Mouse (Mus musculus): ENCODE data around the gene Olfr111.
"Not testable (repeated sequence)": the region's sequence is repeated elsewhere in the genome, so short reads cannot be mapped to it uniquely, and the experiment has no call there.

Olfr111 gene

GRCm38 (mm10) chr17:37507730-37508129 is at the start of gene Olfr111:
Olfr111 (plus strand) TSS chr17:37508030.
- DNase-seq (ENCODE audit: low spot score): no peak

GRCm38 (mm10) chr17:37458616-37459015 is 49.2 kb upstream of the Olfr111 start, which contains the start of gene Olfr109:
Olfr109 (plus strand) TSS chr17:37458916.
- DNase-seq (ENCODE audit: low spot score): no peak

GRCm38 (mm10) chr17:37483452-37483851 is 24.4 kb upstream of the Olfr111 start, which contains the start of gene H2-M2:
H2-M2 (minus strand) TSS chr17:37483552.
- no peak for DNase-seq (ENCODE audit: low spot score)

- DNase-seq (ENCODE audit: low spot score): no peak
Measured at GRCm38 (mm10) chr17:37491930-37492518, 15.8 kb upstream of the Olfr111 start, which contains the start of gene Olfr110. Olfr110 (plus strand) TSS chr17:37492468.

DNA sequence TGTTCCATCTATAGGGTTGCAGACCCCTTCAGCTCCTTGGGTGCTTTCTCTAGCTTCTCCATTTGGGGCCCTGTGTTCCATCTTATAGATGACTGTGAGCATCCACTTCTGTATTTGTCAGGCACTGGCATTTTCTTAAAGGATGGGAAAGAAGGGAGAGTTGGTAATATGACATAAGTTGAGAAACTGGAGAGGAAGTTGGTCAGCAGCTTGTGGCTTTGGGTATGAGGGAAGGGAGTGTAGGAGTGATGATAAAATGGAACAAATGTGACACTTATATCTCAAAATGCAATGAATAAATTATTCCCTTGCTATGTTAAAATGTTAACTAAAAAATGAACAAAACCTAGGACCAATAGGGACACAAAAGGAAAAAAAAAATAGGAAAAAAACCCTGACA is 16.8 kb downstream of the Olfr111 start:
- DNase-seq (ENCODE audit: low spot score): not testable (repeated sequence)

DNA sequence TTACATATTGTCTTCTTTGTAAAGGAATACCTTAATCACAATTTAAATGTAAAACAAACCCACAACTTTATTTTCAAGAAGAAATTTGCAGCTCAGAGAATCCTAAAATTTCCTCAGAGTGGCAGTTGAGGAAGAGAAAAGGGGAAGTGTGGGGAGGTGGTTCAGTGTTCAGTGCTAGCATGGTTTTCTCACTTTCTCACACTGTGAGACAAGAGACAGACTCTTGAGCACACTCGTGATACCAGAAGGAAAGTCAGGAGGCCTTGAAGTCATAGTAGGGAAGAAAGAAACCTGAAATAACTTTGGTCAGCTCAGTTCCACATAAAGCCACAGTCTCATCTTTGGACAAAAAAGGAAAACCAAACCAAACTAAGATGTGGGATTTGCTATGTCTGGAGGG is 17.6 kb downstream of the Olfr111 start:
- DNase-seq (ENCODE audit: low spot score): not testable (repeated sequence)

DNA sequence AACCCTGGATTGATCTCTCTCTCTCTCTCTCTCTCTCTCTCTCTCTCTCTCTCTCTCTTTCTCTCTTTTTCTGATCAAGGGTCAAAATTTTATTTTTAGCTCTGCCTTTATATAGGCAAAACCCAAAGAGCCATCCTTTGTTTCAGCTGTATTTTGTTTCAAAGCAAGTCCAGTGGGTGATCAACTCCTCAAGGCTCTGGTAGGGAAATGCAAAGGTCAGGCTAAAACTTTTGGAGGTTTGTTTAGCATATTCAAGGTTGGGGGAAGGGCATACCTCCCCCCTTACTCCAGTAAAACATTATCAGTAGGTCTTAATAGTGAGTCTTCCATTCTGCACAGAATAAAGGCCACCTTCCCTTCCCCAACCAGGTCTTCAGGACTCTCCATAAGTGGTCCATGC is 27.3 kb downstream of the Olfr111 start:
- DNase-seq (ENCODE audit: low spot score): no peak

GRCm38 (mm10) chr17:37538416-37538815 is 30.6 kb downstream of the Olfr111 start:
- not testable (repeated sequence) for DNase-seq (ENCODE audit: low spot score)

DNA sequence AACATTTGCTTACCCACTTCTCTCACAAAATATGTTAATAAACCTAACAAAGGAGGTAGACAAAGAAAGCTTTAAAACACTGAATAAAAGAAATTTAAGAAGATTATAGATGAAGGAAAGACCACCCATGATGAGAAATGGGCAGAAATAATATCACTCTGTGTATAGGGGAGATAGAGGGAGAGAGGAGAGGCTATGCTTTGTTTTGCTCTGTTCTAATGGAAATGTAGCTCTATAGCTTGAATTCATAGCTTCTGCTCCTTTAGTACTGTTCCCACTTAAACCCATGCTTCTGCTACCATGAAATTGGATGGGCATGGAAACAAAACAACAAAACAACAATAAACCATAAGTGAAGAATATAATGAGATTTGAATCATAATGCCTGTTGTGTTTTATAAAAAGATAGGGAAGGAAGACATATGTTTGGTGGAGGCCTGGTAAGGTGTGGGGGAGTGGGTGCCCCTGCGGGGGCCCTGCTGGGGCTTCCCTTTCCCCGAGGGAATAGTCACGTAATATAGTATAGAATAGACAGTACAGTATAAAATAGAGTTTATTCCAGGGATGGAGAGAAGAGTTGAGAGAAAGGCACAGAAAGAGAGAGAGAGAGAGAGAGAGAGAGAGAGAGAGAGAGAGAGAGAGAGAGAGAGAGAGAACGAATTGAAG is 33.8 kb downstream of the Olfr111 start:
- DNase-seq (ENCODE audit: low spot score): no peak

DNA sequence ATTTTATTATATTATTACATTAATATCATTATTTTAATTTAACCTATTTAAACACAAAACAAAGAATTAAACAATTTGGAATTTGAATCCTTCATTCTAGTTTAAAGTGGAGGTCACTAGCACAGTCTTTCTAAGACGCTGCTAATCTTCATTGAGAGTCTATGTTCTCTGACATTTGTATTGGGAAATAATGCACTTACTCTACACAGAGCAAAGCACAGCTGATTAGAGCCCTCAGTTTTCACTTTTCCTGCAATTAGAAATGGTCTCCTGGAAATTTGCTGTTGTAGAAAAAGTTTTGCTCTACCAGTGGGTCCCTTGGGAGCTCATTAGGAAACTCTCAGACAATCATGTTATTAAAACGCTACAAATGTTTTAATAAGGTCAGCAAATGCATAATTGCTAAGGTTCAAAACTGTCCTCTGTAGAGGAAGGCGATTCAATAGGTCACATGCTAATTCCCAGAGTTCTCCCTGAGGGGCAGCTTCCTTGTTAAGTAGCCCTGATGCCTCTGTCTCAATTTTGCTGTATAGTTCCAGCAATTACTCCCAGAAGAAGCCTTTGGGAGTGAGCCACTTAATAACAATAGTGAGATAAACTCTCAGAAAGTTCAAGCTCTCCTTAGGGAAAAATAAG is 36.1 kb downstream of the Olfr111 start:
- DNase-seq (ENCODE audit: low spot score): no peak

GRCm38 (mm10) chr17:37558913-37559615 is 51.2 kb downstream of the Olfr111 start:
- no peak for DNase-seq (ENCODE audit: low spot score)

DNA sequence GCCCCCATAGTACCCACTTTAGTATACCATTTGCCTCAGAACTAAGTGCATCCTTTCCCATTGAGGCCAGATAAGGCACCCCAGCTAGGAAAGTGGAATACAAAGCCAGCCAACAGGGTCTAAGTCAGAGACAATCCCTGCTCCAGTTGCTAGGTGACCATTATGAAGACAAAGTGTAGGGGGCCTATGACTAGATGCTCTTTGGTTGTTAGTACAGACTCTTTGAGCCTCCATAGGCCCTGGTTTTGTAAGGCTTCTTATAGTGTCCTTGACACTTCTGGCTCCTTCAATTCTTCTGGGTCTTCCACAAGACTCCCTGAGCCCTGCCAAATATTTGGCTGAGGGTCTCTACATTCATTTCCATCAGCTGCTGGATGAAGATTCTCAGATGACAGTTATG is 61.5 kb downstream of the Olfr111 start, which contains the start of gene Olfr112:
TSS of gene Olfr112 (minus strand) at position 101 of the 400 bp plus-strand sequence.
- no peak for DNase-seq (ENCODE audit: low spot score)

DNA sequence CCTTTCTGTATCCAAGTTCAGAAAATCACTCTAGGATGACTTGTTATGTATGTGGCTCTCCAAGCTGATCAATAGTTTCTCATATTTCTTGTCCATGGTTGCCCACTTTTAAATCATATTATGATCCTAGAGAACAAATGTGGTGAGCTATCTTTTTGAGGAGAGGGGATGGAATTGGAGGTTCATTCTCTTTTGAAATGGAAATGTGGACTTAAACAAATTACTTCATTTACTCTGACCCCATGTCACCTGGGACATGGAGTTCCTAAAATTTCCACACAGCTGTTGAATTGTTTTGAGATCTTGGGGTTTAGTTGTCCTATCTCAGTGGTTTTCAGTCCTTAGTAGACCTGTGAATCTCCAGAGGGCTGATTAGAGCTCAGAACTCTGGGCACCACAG is 69.7 kb downstream of the Olfr111 start, which contains the start of gene Olfr113:
TSS of gene Olfr113 (minus strand) at position 101 of the 400 bp plus-strand sequence.
- DNase-seq (ENCODE audit: low spot score): no peak

Measured in c-Kit-positive CD71-positive TER-119-positive erythroid progenitor cells, embryonic 14.5 days (primary cell).